Mouse (Mus musculus): ENCODE data around the gene Kctd15.

The Kctd15 gene

DNA sequence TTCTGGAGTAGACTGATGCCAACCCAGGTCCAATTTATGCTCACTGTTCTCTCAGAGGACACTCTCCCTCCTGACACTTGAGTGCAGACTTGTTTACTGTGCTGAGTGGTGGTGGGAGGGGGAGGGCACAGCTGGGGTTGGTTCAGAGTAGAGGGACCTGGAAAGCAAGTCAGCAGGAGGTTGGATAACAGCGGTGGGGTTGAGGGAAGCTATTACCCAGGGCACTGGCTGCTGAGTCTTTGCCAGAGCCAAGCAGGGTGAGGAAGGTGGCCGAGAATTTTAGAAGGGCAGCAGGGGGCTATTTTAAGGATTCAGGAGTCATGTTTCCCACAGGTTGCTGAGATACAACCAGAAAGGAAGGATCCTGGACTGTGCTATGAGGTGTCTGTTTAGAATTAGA, 36.1 kb downstream of the Kctd15 start:
- no peak for DNase-seq (ENCODE audit: low spot score)

DNA sequence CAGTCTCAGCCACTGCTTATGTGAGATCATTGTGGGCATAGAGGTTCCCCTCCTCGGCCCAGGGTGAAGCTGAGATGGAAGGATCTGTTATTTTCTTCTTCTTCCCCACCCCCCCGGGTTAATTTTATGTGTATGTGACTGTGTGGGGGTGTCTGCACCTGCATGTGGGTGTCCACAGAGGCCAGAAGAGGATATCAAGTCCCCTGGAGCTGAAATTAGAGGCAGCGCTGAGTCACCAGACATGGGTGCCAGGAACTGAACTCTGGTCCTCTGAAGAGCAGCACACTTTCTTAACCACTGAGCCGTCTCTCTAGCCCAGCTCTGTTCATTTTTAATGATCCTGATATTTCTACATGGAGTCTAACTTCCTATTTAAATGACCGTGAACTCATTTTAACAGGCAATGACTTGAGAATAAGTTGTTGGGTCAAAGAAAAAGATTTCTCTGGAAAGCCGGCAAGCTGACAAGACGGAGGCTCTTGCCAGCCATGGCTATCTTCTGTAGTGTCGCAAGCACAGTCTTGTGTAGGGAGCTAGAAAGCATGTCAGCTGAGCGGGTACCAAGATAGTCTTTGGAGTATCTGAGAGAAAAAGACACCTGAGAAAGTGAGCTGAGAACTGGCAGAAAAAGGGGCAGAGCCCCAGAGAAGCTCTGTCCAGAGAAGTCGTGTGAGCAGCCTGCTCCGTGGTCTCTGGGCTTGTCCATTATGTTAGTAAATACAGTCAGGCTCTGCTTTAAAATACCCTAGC, 38.2 kb downstream of the Kctd15 start:
- DNase-seq (ENCODE audit: low spot score), result no peak

DNA sequence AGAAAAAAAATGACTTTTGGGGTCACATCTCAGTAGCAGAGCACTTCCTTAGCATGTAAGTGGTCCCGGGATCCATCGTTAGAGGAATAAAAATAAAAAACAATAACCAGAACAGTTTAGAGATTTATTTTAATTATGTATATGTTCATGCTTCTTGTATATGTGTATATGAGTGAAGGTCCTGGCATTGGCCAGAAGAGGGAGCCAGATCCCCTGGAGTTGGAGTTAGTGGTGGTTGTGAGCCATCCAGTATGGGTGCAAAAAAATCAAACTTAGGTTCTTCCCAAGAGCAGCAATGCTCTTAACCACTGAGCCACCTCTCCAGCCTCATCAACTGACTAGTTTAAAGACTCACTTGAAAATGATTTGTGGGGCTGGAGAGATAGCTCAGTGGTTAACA, 40.3 kb downstream of the Kctd15 start:
- no peak for DNase-seq (ENCODE audit: low spot score)

DNA sequence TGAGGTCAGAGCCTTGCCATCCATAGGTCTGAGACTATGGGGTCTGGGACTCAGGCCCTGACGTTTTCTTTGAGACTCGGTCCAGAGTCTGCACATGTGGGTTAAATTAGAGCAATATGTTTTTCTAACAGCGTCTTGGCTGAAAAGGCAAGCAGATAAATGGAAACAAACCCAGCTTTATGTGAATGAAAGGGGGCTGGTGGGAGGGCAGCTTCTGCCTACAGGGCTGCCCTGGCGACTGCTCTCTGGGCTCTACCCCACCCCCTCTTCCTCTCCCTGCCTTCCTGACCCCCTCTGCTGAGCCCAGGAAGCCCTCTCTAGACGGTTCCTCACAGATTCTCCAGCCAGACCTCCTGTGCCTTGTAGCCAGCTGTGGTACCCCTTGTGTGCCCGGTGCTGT, 46.1 kb downstream of the Kctd15 start:
- DNase-seq (ENCODE audit: low spot score), result no peak

DNA sequence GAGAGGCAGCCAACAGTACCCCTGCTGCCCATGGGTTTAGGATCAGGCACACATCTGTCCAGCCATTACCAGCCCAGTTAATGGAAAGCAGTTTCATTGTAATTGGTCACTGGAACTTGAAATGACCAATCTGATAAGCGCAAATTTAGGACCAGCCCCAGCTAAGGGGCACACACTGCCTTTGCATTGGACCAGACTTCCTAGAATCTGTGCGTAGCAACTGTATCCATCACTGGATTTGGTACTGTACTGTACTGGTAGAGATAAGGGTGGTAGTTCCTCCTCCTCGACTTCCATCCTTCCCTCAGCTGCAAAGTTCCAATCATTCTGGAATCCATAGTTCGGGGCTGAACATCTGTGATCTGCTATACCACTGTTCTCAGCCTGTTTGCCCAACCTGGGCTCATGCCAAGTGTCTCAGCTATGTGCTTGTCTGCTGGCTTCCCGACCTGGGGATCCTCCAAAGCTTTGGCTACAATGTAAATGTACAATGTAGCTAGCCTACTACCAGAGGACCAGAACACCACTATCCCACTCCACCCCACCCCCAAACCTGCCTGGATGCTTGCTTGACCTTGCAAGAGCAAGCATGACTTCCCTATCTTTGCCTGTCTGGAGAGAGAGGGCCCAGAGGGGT, 49.1 kb downstream of the Kctd15 start:
- no peak for DNase-seq (ENCODE audit: low spot score)

DNA sequence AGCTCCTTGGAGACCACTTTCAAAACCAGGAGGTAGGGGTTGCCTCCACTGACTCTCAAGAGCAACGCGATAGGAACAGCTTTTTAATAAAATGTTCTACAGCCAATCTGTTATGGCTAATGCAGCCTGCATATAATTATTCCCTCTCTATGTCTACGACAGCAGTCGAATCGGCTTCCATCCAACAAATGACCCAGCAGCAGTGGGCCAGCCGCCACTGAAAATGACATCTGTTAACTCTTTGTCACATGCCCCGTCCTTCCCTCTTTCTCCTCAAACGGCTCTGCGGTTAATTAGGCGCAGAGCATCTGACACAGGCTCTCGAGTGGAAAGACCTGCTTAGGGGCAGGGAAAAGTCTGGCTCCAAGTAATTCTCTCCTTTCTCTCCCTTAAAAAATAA, 49.8 kb downstream of the Kctd15 start:
- peak; percentile 24 for DNase-seq (ENCODE audit: low spot score)

DNA sequence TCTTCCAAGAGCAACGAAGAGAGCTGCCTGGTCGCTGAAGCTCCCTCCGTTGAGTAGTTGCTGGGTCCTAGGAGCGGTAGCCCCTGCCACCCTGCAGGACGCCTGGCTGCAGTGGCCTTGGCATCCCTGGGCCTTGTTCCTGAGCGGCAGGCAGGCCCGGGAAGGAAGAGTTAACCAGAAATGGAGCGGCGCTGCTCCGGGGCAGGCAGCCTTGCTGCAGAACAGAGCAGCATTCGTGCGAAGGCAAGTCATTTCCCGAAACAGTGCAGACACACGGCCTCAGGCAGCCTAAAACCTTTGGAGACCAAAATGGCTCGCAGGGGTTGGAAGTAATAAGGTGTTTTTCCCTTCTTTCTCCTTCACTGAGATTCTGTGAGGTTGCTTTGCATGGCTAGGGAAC, 50.5 kb downstream of the Kctd15 start:
- no peak for DNase-seq (ENCODE audit: low spot score)

DNA sequence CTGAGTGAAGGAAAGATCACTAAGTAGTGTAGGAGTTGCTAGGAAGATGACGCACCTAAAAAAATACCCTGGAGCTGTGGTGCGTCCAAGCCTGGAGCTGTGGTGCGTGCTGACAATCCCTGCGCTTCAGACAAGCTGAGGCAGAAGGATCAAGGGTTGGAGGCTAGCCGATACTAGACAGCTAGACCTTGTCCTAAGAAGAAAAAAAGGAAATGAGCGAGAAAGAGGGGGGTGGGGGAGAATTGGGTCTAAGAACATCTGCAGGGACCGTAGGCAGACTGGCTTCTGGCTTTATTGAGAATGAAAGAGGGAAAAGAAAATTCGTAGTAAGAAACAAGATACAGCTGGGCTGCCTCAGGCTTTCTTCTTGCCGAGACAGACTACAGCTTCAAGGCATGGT, 58.0 kb downstream of the Kctd15 start:
- no peak for DNase-seq (ENCODE audit: low spot score)

DNA sequence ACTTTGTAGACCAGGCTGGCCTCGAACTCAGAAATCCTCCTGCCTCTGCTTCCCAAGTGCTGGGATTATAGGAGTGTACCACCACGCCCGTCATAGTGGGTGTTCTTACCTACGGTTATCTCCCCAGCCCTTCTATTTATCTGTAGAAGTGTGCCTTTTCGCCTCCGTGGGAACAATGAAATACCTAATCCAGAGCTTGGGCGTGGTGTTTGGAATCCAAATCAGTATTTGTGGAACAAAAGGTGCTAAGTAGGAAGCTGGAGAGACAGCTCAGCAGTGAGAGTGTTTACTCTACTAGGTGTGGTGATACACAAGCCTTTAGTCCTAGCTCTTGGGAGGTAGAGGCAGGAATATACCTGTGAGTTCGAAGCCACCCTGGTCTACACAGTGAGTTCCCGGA, 58.5 kb downstream of the Kctd15 start:
- DNase-seq (ENCODE audit: low spot score), result no peak

DNA sequence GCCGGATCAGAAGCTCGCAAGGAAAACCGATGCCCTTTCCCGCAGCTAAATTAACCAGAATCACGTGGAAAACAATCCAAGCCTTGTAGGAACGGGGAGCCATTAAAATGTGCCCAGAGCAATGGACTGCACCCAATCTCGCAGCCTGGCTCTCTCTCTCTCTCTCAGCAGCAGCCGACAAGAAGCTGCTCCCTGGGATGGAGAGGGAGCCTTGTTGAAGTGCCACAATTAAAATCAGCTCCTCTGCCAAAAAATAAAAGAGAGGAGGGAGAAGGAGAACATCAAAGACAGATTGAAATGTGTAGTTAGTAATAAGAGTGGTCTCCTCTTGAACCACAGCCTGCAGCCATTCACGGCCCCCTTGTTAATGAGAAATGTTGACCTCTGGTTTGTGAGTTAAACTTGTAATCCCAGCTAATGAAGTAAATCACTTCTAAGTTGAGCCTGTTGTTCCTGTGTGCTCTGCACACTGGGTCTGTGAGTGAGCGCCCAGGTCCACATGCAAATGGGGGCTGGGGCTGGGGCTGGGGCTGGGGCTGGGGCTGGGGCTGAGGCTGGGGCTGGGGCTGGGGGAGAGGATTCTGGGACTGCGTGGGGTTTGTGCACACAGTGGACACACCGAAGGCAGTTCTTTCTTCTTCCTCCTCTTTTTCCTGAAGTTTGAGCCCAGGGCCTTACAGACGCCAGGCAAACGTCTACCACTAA, 59.8 kb downstream of the Kctd15 start:
- DNase-seq (ENCODE audit: low spot score), result no peak

DNA sequence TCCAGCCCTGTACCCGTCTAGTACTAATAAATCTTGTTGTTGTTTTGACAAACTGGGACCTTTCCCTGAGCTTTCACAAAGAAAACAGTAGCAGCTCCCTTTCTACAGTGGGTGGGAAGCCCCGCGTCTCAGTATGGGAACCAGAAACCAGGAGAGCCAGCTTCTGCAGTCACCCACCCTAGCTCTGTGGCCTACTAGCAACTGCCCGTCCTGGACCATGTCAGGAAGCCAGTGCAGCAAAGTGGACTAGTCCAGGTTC, 61.3 kb downstream of the Kctd15 start:
- no peak for DNase-seq (ENCODE audit: low spot score)

DNA sequence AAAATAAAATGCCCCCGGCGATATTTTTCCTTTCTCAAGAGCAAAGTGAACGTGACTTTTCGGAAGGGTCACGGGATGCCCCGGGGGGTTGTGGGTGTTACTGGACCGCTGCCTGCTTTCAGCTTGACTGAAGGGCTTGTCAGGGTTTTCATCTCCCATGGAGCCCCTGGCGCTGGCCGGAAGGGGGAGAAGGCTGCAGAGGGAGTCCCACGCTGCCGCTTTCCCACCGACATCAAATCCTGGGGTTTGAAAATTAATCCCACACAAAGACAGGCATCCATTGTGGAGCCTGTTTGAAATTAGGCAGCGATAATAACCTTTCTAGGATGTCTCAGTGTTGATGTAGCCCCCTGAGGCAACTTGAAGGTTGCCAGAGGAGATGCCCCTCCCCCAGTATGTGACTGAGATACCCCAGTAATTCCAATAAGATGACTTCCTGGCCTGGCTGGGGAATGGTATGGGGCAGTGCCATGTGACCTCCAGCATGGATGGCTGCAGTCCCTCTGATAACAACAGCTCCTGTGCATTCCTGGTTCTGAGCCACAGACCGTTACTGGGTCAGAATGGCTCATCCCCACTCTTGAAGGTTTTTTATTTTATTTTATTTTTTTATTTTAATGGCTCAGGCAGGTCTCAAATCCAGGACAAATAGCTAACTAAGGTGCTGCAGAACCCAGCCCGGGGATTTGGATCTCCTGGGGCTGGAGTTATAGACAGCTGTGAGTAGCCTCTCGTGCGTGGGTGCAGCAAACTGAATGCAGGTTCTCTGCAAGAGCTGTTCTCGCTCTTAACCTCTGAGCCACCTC, 61.8 kb downstream of the Kctd15 start:
- DNase-seq (ENCODE audit: low spot score), result peak; percentile 31

DNA sequence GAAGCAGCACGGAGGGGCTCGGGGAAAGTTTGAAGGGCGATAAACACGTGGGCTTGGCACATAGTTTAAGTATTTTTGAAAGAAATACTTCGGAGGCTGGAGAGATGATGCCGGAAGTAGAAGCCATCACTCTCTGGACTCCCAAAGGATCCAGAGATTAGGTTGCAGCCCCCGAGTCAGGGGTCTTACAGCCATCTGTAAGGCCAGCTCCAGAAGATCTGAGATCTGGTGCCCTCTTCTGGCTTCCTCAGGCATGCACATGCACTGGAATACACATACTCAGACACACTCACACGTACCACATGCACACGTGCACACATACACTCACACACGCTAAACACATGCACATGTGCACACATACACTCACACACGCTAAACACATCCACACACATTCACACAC, 65.8 kb downstream of the Kctd15 start:
- DNase-seq (ENCODE audit: low spot score), result no peak

Data from layer of hippocampus, adult 11-12 months (tissue).